Mouse (Mus musculus): ENCODE results near the gene 1700122O11Rik.

The 1700122O11Rik gene

DNA sequence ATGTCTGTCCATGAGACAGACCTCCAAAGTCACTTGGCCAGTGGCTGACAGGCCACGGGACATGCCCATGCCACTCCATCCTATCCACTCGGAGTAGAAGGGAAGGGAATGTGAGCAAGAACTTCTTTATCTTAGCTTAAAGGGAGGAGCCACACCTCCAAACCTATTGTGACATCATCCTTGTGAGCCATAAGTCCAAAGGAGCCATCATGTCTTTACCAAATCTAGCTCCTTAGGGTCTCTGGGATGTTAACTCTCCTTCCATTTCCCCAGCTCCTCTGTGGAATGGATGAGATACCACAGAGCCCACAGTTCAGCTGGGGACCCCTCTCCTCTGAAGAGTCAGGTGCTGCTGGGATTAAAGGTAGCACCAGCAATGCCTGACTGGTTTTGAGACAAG lies at the start of gene 1700122O11Rik:
TSS of gene 1700122O11Rik (minus strand) at position 101 of the 400 bp plus-strand sequence.
- in situ Hi-C loops (cut with MboI, MseI), result loop anchor here in 1 of 2 experiments (10.0 to 25.0 kb wide), 2 partner anchors 1263 to 1876 kb away; partner anchors contain the start of genes 2310039H08Rik, Gtpbp2 and Mad2l1bp

- in situ Hi-C loops (cut with MboI, MseI), result no loop called here
These were observed 42.5 kb upstream of the 1700122O11Rik start for GRCm38 (mm10) chr17:48080626-48081025.

DNA sequence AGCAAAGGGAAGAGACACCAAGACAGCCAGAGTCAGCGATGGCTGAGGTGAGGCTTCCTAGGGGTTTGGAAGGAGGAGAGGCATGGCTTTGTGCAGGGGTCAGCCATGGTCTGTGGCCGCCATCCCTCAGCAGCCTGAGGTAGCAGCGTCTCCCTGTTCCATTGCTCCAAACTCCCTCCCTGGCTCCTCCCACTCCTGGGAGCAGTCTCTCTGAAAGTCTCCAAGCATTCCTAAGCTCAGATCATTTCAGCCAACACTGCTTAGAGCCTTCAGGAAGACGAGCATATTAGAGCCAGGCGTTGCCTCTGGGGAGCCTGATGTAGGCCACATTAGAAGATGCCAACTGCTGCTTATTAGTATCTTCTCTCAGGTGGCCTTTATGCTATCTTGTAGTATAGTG lies 29.6 kb upstream of the 1700122O11Rik start:
- in situ Hi-C loops (cut with MboI, MseI), result no loop called here

GRCm38 (mm10) chr17:48067083-48067614 lies 29.1 kb upstream of the 1700122O11Rik start:
- in situ Hi-C loops (cut with MboI, MseI), result no loop called here

- in situ Hi-C loops (cut with MboI, MseI), result no loop called here
These were observed 27.0 kb upstream of the 1700122O11Rik start for GRCm38 (mm10) chr17:48065081-48065501.

- in situ Hi-C loops (cut with MboI, MseI), result no loop called here
These were observed 26.2 kb upstream of the 1700122O11Rik start for GRCm38 (mm10) chr17:48064196-48064843.

GRCm38 (mm10) chr17:48057382-48057781 lies 19.3 kb upstream of the 1700122O11Rik start:
- in situ Hi-C loops (cut with MboI, MseI), result loop anchor here in 1 of 2 experiments (5.0 kb wide), 1 partner anchor 85 kb away; no protein-coding TSS in a partner anchor

GRCm38 (mm10) chr17:48055076-48055816 lies 17.2 kb upstream of the 1700122O11Rik start:
- in situ Hi-C loops (cut with MboI, MseI), result loop anchor here in 1 of 2 experiments (5.0 kb wide), 1 partner anchor 83 kb away; no protein-coding TSS in a partner anchor

GRCm38 (mm10) chr17:48053646-48054045 lies 15.6 kb upstream of the 1700122O11Rik start:
- in situ Hi-C loops (cut with MboI, MseI), result no loop called here

GRCm38 (mm10) chr17:48052338-48053067 lies 14.4 kb upstream of the 1700122O11Rik start:
- in situ Hi-C loops (cut with MboI, MseI), result no loop called here

DNA sequence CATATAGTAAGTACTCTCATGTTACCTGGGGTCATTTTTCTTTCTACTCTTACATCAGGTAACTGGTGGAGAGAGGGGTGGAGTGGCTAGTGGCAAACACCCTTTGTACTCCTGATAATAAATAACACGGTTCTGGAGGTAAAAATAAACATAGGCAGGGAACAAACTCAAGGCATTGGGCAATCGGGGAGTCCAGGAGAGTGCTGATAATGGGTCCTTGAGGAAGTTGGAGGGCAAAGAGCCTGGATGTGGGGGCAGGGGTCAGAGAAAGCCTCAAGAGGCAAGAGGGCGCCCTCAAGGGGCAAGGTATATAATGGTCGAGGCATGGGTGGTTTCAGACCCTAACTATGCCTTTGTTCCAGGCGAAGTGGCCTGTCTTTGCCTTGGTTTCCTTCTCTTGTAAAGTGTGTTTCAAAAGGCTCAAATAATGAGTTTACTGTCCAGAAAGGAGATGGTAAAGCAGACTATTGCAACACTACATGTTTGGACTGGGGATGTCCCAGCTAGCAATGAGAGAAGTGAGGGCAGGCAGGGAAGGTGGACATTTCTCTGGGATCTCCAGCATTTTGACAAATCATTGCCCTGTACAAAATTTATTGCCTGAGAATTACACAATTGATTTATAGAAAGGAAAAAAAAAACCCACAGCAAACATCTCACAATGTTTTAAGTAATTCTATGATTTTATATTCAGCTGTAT lies 13.7 kb upstream of the 1700122O11Rik start:
- in situ Hi-C loops (cut with MboI, MseI), result no loop called here

DNA sequence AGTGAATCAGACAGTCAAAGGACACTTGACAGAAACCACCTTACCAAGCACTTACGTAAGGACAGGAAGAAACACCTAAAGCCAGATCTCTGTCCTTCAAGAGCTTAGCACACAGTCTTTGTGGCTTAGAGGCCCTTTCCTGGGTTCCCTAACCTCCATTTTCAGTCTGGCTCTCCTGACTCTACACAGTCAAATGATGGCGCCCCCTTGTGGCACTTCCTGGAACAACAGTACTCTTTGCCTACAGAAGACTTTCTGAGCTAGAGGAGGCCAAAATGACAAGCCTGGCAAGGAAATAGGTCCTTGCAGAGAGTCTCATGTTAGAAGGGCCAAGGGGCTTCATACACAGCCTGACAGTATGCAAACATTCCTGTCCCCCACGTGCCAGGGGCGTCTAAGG lies 7.5 kb upstream of the 1700122O11Rik start:
- in situ Hi-C loops (cut with MboI, MseI), result loop anchor here (5.0 to 25.0 kb wide), 4 partner anchors 52 to 1883 kb away; partner anchors contain the start of genes Foxp4 (in 1 of the 2), Gtpbp2 (in 1 of the 2) and Mad2l1bp (in 1 of the 2)

DNA sequence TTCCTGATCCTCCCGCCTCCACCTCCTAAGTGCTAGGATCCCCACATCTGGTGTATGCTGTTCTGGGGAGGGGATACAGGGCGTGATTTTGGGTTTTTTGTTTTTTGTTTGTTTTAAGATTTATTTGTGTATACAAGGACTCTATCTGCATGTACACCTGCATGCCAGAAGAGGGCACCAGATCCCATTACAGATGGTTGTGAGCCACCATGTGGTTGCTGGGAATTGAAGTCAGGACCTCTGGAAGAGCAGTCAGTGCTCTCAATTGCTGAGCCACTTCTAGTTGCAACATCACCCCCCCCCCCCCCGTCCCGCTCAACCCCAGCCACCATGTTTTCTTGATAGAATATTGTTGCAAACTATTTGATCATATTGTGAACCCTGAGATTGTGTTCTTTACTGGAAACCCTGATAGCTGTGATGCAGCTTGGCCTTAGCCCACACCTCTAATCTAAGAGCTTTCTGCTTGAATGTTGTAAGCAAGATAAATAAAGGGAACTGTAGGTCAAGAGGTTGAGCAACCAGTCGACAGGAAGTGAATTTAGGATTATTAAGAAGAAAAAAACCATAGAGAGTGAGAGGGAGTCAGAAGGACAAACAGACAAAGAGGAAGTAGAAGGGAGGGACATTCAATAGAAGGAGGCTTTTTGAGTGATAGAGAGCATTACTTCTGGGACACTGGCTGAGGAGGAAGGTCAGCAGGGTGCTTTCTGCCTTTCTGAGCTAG lies 5.2 kb upstream of the 1700122O11Rik start:
- in situ Hi-C loops (cut with MboI, MseI), result loop anchor here (5.0 to 25.0 kb wide), 3 partner anchors 119 to 1881 kb away; partner anchors contain the start of genes Foxp4 (in 2 of the 2), Gtpbp2 (in 1 of the 2) and Mad2l1bp (in 1 of the 2)

DNA sequence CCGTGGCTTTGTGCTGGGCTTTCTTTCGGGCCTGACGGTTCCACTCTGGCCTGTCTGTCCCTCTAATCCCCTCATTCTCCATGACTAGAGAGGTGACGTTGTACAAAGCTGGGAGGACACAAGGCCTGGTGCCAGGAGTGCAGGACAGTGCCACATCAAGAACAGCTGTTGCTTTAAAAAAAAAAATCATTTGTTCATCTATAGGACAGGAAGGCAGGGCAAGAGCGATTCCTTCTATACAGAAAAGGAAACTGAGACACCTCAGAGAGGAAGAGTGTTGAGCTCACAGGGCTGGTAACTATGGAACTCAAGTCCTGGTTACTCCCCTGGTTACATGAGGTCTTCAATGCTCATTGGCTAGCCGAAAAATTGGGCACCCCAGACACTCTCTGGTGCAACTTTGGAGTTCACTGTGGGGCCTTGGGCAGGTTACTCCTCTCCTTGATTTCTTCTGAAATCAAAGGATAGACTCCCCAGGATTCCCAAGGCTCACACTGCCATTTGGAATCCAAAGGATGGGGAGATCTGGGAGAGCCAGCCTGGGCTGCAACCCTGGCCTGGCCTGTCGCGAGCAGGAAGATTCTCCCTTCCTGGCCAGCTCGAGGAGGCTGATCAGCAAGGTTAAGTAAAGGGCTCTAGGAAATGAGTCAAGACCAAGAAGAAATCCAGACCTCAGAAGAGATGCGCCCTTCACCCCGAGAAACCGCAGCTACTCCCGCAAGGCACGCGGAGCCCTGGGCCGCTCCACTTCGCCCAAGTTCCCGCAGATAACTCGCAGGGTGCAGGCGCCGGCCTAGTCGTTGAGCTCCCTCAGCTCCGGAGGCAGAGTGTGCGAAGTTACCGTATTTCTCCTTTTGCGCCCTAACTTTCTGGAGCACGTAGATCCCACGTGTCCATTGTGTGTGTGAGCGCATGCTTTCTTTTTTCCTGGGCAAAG lies 3.5 kb upstream of the 1700122O11Rik start:
- in situ Hi-C loops (cut with MboI, MseI), result loop anchor here (5.0 to 25.0 kb wide), 3 partner anchors 117 to 1879 kb away; partner anchors contain the start of genes Foxp4 (in 2 of the 2), Gtpbp2 (in 1 of the 2) and Mad2l1bp (in 1 of the 2)

- in situ Hi-C loops (cut with MboI, MseI), result loop anchor here in 1 of 2 experiments (10.0 to 25.0 kb wide), 2 partner anchors 1265 to 1877 kb away; partner anchors contain the start of genes 2310039H08Rik, Gtpbp2 and Mad2l1bp
These were observed 1.3 kb upstream of the 1700122O11Rik start for GRCm38 (mm10) chr17:48039232-48039866.

DNA sequence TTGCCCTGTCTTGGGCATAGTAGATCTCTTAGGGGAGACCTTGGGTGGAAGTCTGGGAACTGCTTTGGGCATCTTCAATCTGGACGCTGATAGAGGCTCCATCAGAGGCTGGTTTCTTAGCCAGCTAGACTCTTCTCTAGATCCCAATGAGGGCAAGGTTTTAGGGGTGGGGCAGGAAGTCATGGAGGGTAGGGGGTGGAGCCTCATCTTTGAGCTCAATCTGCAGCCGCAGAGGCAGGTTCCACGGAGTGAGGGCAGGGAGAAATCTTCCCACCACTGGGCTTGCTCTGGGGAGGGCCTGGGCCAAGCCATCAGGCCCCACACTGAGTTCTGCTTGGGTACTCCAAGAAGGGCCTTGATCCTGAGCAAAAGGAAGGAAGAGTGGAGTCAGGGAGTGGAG lies 1.2 kb downstream of the 1700122O11Rik start:
- in situ Hi-C loops (cut with MboI, MseI), result loop anchor here in 1 of 2 experiments (10.0 to 25.0 kb wide), 2 partner anchors 1262 to 1875 kb away; partner anchors contain the start of genes 2310039H08Rik, Gtpbp2 and Mad2l1bp

- in situ Hi-C loops (cut with MboI, MseI), result loop anchor here in 1 of 2 experiments (10.0 to 25.0 kb wide), 2 partner anchors 1257 to 1869 kb away; partner anchors contain the start of genes 2310039H08Rik, Gtpbp2 and Mad2l1bp
These were observed 6.3 kb downstream of the 1700122O11Rik start for GRCm38 (mm10) chr17:48031521-48032430.
